Mouse (Mus musculus): ENCODE results near the gene Unc119b. TPM values are rescaled to one million over a fixed set of nuclear protein-coding genes. Genes with fewer than 3 reads are reported as not detected.
"Not testable (repeated sequence)": the region's sequence is repeated elsewhere in the genome, so short reads cannot be mapped to it uniquely, and the experiment has no call there.

The Unc119b gene
- polyA plus RNA-seq, 1 experiment from 2014 or later, result 64.6 TPM

GRCm38 (mm10) chr5:115168641-115169415, 34.1 kb upstream of the Unc119b start:
- WGBS, result 56% methylated on average over 27 of the region's 27 CpGs
- no peak overlapping the region for H3K27ac ChIP-seq (ENCODE audit: low read depth, low read length)
- DNase-seq (ENCODE audit: low spot score, missing footprints), result peak; percentile 65

GRCm38 (mm10) chr5:115167396-115167795, 32.6 kb upstream of the Unc119b start:
- Histone ChIP-seq H3K27me3 (ENCODE audit: control insufficient read depth, insufficient read depth, low read length) (no peaks in the 10 kb centered on the region), H3K4me3 (ENCODE audit: low read depth, low read length) (no peak overlapping the region), H3K4me2 (no peak overlapping the region), H3K4me1 (ENCODE audit: control insufficient read depth, insufficient read depth, low read length) (no peaks in the 10 kb centered on the region), H3K27ac (ENCODE audit: low read depth, low read length) (no peak overlapping the region), H3K9me3 (ENCODE audit: control insufficient read depth, low read length) (no peaks in the 10 kb centered on the region), H3K36me3 (ENCODE audit: control insufficient read depth, insufficient read depth, low read length) (no peaks in the 10 kb centered on the region), H3K9ac (ENCODE audit: low read length) (no peak overlapping the region)
- whole genome bisulfite sequencing, result 77% methylated on average over 6 of the region's 6 CpGs
- DNase-seq (ENCODE audit: low spot score, missing footprints) (no peak), ATAC-seq (ENCODE audit: low FRiP score) (no peak)

More at GRCm38 (mm10) chr5:115168641-115169415, 34.1 kb upstream of the Unc119b start:
- no peak overlapping the region for H3K4me2 ChIP-seq
- no peak for ATAC-seq (ENCODE audit: low FRiP score)
- no peak overlapping the region for H3K4me3 ChIP-seq (ENCODE audit: low read depth, low read length)
- no peaks in the 10 kb centered on the region for H3K36me3 ChIP-seq (ENCODE audit: control insufficient read depth, insufficient read depth, low read length)
- H3K9me3 ChIP-seq (ENCODE audit: control insufficient read depth, low read length), result no peaks in the 10 kb centered on the region
- no peaks in the 10 kb centered on the region for H3K4me1 ChIP-seq (ENCODE audit: control insufficient read depth, insufficient read depth, low read length)
- no peak overlapping the region for H3K9ac ChIP-seq (ENCODE audit: low read length)
- H3K27me3 ChIP-seq (ENCODE audit: control insufficient read depth, insufficient read depth, low read length), result no peaks in the 10 kb centered on the region

- H3K27ac ChIP-seq (ENCODE audit: low read depth, low read length), result no peak overlapping the region
- no peak overlapping the region for H3K9ac ChIP-seq (ENCODE audit: low read length)
- no peaks in the 10 kb centered on the region for H3K4me1 ChIP-seq (ENCODE audit: control insufficient read depth, insufficient read depth, low read length)
- ATAC-seq (ENCODE audit: low FRiP score), result no peak
- H3K27me3 ChIP-seq (ENCODE audit: control insufficient read depth, insufficient read depth, low read length), result no peaks in the 10 kb centered on the region
- H3K4me3 ChIP-seq (ENCODE audit: low read depth, low read length), result no peak overlapping the region
- no peak overlapping the region for H3K4me2 ChIP-seq
- no peaks in the 10 kb centered on the region for H3K9me3 ChIP-seq (ENCODE audit: control insufficient read depth, low read length)
- no peak for DNase-seq (ENCODE audit: low spot score, missing footprints)
- WGBS, result 85% methylated on average over 7 of the region's 7 CpGs
- no peaks in the 10 kb centered on the region for H3K36me3 ChIP-seq (ENCODE audit: control insufficient read depth, insufficient read depth, low read length)
Measured at GRCm38 (mm10) chr5:115166815-115167194, 32.0 kb upstream of the Unc119b start.

GRCm38 (mm10) chr5:115165895-115166814, 31.4 kb upstream of the Unc119b start:
- H3K36me3 ChIP-seq (ENCODE audit: control insufficient read depth, insufficient read depth, low read length), result no peaks in the 10 kb centered on the region
- DNase-seq (ENCODE audit: low spot score, missing footprints), result peak; percentile 75

GRCm38 (mm10) chr5:115165351-115165750, 30.6 kb upstream of the Unc119b start:
- Histone ChIP-seq H3K36me3 (ENCODE audit: control insufficient read depth, insufficient read depth, low read length) (no peaks in the 10 kb centered on the region), H3K4me1 (ENCODE audit: control insufficient read depth, insufficient read depth, low read length) (no peaks in the 10 kb centered on the region), H3K9ac (ENCODE audit: low read length) (no peak overlapping the region), H3K4me3 (ENCODE audit: low read depth, low read length) (no peak overlapping the region), H3K9me3 (ENCODE audit: control insufficient read depth, low read length) (no peaks in the 10 kb centered on the region), H3K27me3 (ENCODE audit: control insufficient read depth, insufficient read depth, low read length) (no peaks in the 10 kb centered on the region), H3K4me2 (no peak overlapping the region), H3K27ac (ENCODE audit: low read depth, low read length) (no peak overlapping the region)
- 66% methylated on average over 9 of the region's 9 CpGs for WGBS
- DNase-seq (ENCODE audit: low spot score, missing footprints) (peak; percentile 89), ATAC-seq (ENCODE audit: low FRiP score) (no peak)

More at GRCm38 (mm10) chr5:115165895-115166814, 31.4 kb upstream of the Unc119b start:
- Histone ChIP-seq H3K9me3 (ENCODE audit: control insufficient read depth, low read length) (no peaks in the 10 kb centered on the region), H3K27me3 (ENCODE audit: control insufficient read depth, insufficient read depth, low read length) (no peaks in the 10 kb centered on the region), H3K4me3 (ENCODE audit: low read depth, low read length) (no peak overlapping the region), H3K9ac (ENCODE audit: low read length) (no peak overlapping the region), H3K4me1 (ENCODE audit: control insufficient read depth, insufficient read depth, low read length) (no peaks in the 10 kb centered on the region), H3K4me2 (no peak overlapping the region), H3K27ac (ENCODE audit: low read depth, low read length) (no peak overlapping the region)
- ATAC-seq (ENCODE audit: low FRiP score), result no peak
- WGBS, result 51% methylated on average over 11 of the region's 11 CpGs

- not testable (repeated sequence) for H3K4me1 ChIP-seq (ENCODE audit: control insufficient read depth, insufficient read depth, low read length); H3K9ac ChIP-seq (ENCODE audit: low read length); H3K9me3 ChIP-seq (ENCODE audit: control insufficient read depth, low read length); H3K4me2 ChIP-seq; H3K4me3 ChIP-seq (ENCODE audit: low read depth, low read length); H3K27me3 ChIP-seq (ENCODE audit: control insufficient read depth, insufficient read depth, low read length); H3K36me3 ChIP-seq (ENCODE audit: control insufficient read depth, insufficient read depth, low read length); ATAC-seq (ENCODE audit: low FRiP score); H3K27ac ChIP-seq (ENCODE audit: low read depth, low read length)
- 85% methylated on average over 4 of the region's 4 CpGs for WGBS
- peak; percentile 72 for DNase-seq (ENCODE audit: low spot score, missing footprints)
Measured at GRCm38 (mm10) chr5:115164446-115164845, 29.7 kb upstream of the Unc119b start.

GRCm38 (mm10) chr5:115163563-115163962, 28.8 kb upstream of the Unc119b start:
- H3K36me3 ChIP-seq (ENCODE audit: control insufficient read depth, insufficient read depth, low read length), result no peaks in the 10 kb centered on the region

GRCm38 (mm10) chr5:115161940-115162279, 27.1 kb upstream of the Unc119b start:
- not testable (repeated sequence) for H3K9ac ChIP-seq (ENCODE audit: low read length); H3K27ac ChIP-seq (ENCODE audit: low read depth, low read length); H3K4me2 ChIP-seq; H3K27me3 ChIP-seq (ENCODE audit: control insufficient read depth, insufficient read depth, low read length); ATAC-seq (ENCODE audit: low FRiP score); H3K36me3 ChIP-seq (ENCODE audit: control insufficient read depth, insufficient read depth, low read length); H3K9me3 ChIP-seq (ENCODE audit: control insufficient read depth, low read length); H3K4me1 ChIP-seq (ENCODE audit: control insufficient read depth, insufficient read depth, low read length); H3K4me3 ChIP-seq (ENCODE audit: low read depth, low read length)
- no CpG with 5 or more reads among the region's 1 CpGs for WGBS
- peak; percentile 68 for DNase-seq (ENCODE audit: low spot score, missing footprints)

More at GRCm38 (mm10) chr5:115163563-115163962, 28.8 kb upstream of the Unc119b start:
- Histone ChIP-seq H3K9me3 (ENCODE audit: control insufficient read depth, low read length) (no peaks in the 10 kb centered on the region), H3K27me3 (ENCODE audit: control insufficient read depth, insufficient read depth, low read length) (no peaks in the 10 kb centered on the region), H3K4me1 (ENCODE audit: control insufficient read depth, insufficient read depth, low read length) (no peaks in the 10 kb centered on the region; the same call in 1 of the 2 replicates), H3K4me2 (no peak overlapping the region), H3K9ac (ENCODE audit: low read length) (no peak overlapping the region), H3K4me3 (ENCODE audit: low read depth, low read length) (no peak overlapping the region), H3K27ac (ENCODE audit: low read depth, low read length) (no peak overlapping the region)
- 36% methylated on average over 8 of the region's 8 CpGs for WGBS
- DNase-seq (ENCODE audit: low spot score, missing footprints) (peak; percentile 82), ATAC-seq (ENCODE audit: low FRiP score) (no peak)
